Mouse (Mus musculus) bone marrow macrophage, adult 2 months (primary cell): ENCODE measurements around the gene Plcd1. TPM values are rescaled to one million over a fixed set of nuclear protein-coding genes. Genes with fewer than 3 reads are reported as not detected.

Experiments
- H3K27ac ChIP-seq: 2 replicates; pipeline ENCODE4 v1.5.1; 2012; ENCODE audit warnings: low read depth, low read length; ENCODE audit not compliant: insufficient read depth
- H3K4me1 ChIP-seq: 2 replicates; pipeline ENCODE4 v1.6.1; 2012; ENCODE audit warnings: low read length; ENCODE audit not compliant: control insufficient read depth, insufficient read depth
- H3K4me3 ChIP-seq: 2 replicates; pipeline ENCODE4 v1.5.1; 2012; ENCODE audit warnings: mild to moderate bottlenecking, low read length, moderate library complexity; ENCODE audit not compliant: insufficient read depth
- CTCF ChIP-seq: IDR thresholded peaks from 2 replicates; pipeline ENCODE4 v1.5.1; 2012; ENCODE audit warnings: low read depth, mild to moderate bottlenecking, low read length, moderate library complexity
- POLR2A ChIP-seq: IDR thresholded peaks from 2 replicates; pipeline ENCODE4 v1.6.1; 2012; ENCODE audit warnings: mild to moderate bottlenecking, low read depth, low read length, borderline replicate concordance
- polyA plus RNA-seq: library from polyadenylated mRNA; stranded (reverse); fragments of >200 nt; gene quantifications from 2 replicates; pipeline ENCODE4 v1.2.4, GENCODE M21; 2012; ENCODE audit not compliant: missing spikeins, insufficient read depth, insufficient read length

The Plcd1 gene
- polyA plus RNA-seq, 1 experiment = 1.7 TPM

- H3K4me1 ChIP-seq = peaks cover 24% of the 10 kb centered on the region
- TF ChIP-seq POLR2A = no peak
- TF ChIP-seq CTCF = no peak
- H3K4me3 ChIP-seq = no peak overlapping the region
- no peak overlapping the region for H3K27ac ChIP-seq
Observed at GRCm38 (mm10) chr9:119034676-119035665, 58.3 kb downstream of the Plcd1 start.

GRCm38 (mm10) chr9:119034069-119034468 is 59.2 kb downstream of the Plcd1 start:
- Histone ChIP-seq H3K27ac (no peak overlapping the region), H3K4me1 (peaks cover 24% of the 10 kb centered on the region), H3K4me3 (no peak overlapping the region)
- TF ChIP-seq CTCF (no peak), POLR2A (no peak)

- TF ChIP-seq CTCF (no peak), POLR2A (no peak)
Observed at GRCm38 (mm10) chr9:119033111-119033921, 60.0 kb downstream of the Plcd1 start.

GRCm38 (mm10) chr9:119032538-119032937 is 60.8 kb downstream of the Plcd1 start:
- TF ChIP-seq CTCF (no peak), POLR2A (no peak)
- Histone ChIP-seq H3K4me1 (peaks cover 27% of the 10 kb centered on the region), H3K4me3 (no peak overlapping the region), H3K27ac (no peak overlapping the region)

More at GRCm38 (mm10) chr9:119033111-119033921, 60.0 kb downstream of the Plcd1 start:
- Histone ChIP-seq H3K4me3 (no peak overlapping the region), H3K27ac (no peak overlapping the region), H3K4me1 (peaks cover 30% of the 10 kb centered on the region)

GRCm38 (mm10) chr9:119031772-119032171 is 61.5 kb downstream of the Plcd1 start:
- no peak overlapping the region for H3K27ac ChIP-seq
- TF ChIP-seq CTCF = no peak
- no peak for TF ChIP-seq POLR2A

GRCm38 (mm10) chr9:119031038-119031437 is 62.3 kb downstream of the Plcd1 start:
- Histone ChIP-seq H3K4me3 (no peak overlapping the region), H3K4me1 (peaks cover 14% of the 10 kb centered on the region), H3K27ac (no peak overlapping the region)
- TF ChIP-seq POLR2A = no peak
- TF ChIP-seq CTCF = no peak

More at GRCm38 (mm10) chr9:119031772-119032171, 61.5 kb downstream of the Plcd1 start:
- H3K4me1 ChIP-seq = peaks cover 21% of the 10 kb centered on the region
- no peak overlapping the region for H3K4me3 ChIP-seq

GRCm38 (mm10) chr9:119029568-119029967 is 63.7 kb downstream of the Plcd1 start:
- TF ChIP-seq POLR2A = no peak
- peak; percentile 43 for TF ChIP-seq CTCF
- H3K27ac ChIP-seq = no peak overlapping the region
- H3K4me1 ChIP-seq = peaks cover 6% of the 10 kb centered on the region; the same call in 1 of the 2 replicates
- no peak overlapping the region for H3K4me3 ChIP-seq

GRCm38 (mm10) chr9:119028226-119029195 is 64.8 kb downstream of the Plcd1 start:
- Histone ChIP-seq H3K4me3 (no peak overlapping the region), H3K27ac (no peak overlapping the region), H3K4me1 (peaks cover 6% of the 10 kb centered on the region; the same call in 1 of the 2 replicates)
- TF ChIP-seq CTCF = no peak
- TF ChIP-seq POLR2A = no peak

- Histone ChIP-seq H3K4me1 (peaks cover 6% of the 10 kb centered on the region; the same call in 1 of the 2 replicates), H3K27ac (no peak overlapping the region), H3K4me3 (no peak overlapping the region)
- TF ChIP-seq CTCF (no peak), POLR2A (no peak)
Observed at GRCm38 (mm10) chr9:119027337-119027736, 66.0 kb downstream of the Plcd1 start.
